Mouse (Mus musculus) cortical plate, adult 2 months (tissue): Measurements from ENCODE around the gene Commd6. TPM values are rescaled to one million over a fixed set of nuclear protein-coding genes. Genes with fewer than 3 reads are reported as not detected.
"Not testable (repeated sequence)": the region's sequence is repeated elsewhere in the genome, so short reads cannot be mapped to it uniquely, and the experiment has no call there.

Experiments used
- H3K27ac ChIP-seq: fragments of 200-500 bp; 2 replicates; pipeline ENCODE4 v1.5.1; 2012; ENCODE audit warnings: low read length, control low read depth, inconsistent platforms; ENCODE audit not compliant: insufficient read depth
- H3K4me1 ChIP-seq: fragments of 200-500 bp; 2 replicates; pipeline ENCODE4 v1.6.1; 2011; ENCODE audit warnings: low read length; ENCODE audit not compliant: control insufficient read depth, insufficient read depth
- H3K4me3 ChIP-seq: fragments of 200-500 bp; 2 replicates; pipeline ENCODE4 v1.5.1; 2011; ENCODE audit warnings: mild to moderate bottlenecking, low read length, control low read depth; ENCODE audit not compliant: insufficient read depth
- CTCF ChIP-seq: fragments of 200-500 bp; IDR thresholded peaks from 2 replicates; pipeline ENCODE4 v1.5.1; 2011; ENCODE audit warnings: mild to moderate bottlenecking, control low read depth, low read length; ENCODE audit not compliant: insufficient read depth; ENCODE audit errors: extremely low read depth
- POLR2A ChIP-seq: fragments of 200-500 bp; IDR thresholded peaks from 2 replicates; pipeline ENCODE4 v1.6.1; 2011; ENCODE audit warnings: mild to moderate bottlenecking, low read length, control low read depth; ENCODE audit not compliant: insufficient read depth; ENCODE audit errors: extremely low read depth
- polyA plus RNA-seq: library from polyadenylated mRNA; depleted of rRNA; stranded (reverse); fragments of >200 nt; gene quantifications from 2 replicates; pipeline ENCODE4 v1.2.3, GENCODE M21; 2012; rRNA removed

The Commd6 gene
- polyA plus RNA-seq, 1 experiment, result 64.5 TPM

DNA sequence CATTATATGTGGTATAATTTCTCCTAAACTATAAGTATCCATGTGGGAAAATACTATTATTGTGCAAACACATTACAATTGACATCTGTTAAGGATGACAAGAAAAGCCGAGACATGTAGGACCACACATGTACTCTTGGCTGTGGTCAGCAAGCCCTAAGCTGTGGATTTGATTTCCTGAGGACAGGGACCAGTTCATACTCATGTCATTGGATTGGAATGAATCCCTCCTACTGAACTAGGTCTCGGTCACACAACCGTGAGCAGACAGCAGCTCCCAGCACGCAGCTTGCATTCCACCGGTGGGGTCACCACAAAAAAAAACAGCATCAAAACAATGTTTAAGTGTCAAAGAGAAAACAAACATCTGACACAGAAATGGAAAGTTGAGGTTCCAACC lies 46.5 kb downstream of the Commd6 start:
- Histone ChIP-seq H3K4me1 (no peaks in the 10 kb centered on the region), H3K4me3 (no peak overlapping the region), H3K27ac (no peak overlapping the region)
- TF ChIP-seq POLR2A (no peak), CTCF (no peak)

DNA sequence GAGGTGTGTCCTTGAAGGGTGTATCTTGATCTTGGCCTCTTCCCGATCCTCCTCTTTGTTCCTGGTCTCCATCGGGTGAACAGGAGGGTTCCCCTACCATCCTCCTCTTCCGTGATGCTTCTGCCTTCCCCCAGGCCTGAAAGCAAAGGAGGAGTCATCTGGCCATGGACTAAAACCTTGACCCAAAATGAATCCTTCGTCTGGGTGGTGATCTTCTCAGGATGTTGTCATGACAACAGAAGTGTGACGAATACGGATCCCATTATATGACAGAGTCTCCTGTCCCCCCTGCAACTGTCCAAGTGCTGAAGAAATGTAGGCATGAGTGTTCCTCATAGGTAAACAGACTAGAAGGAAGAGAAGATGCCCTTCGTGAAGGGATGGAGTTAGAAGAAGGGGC lies 47.1 kb downstream of the Commd6 start:
- no peak overlapping the region for H3K4me3 ChIP-seq
- TF ChIP-seq POLR2A (no peak), CTCF (no peak)
- H3K4me1 ChIP-seq, result no peaks in the 10 kb centered on the region
- H3K27ac ChIP-seq, result no peak overlapping the region

DNA sequence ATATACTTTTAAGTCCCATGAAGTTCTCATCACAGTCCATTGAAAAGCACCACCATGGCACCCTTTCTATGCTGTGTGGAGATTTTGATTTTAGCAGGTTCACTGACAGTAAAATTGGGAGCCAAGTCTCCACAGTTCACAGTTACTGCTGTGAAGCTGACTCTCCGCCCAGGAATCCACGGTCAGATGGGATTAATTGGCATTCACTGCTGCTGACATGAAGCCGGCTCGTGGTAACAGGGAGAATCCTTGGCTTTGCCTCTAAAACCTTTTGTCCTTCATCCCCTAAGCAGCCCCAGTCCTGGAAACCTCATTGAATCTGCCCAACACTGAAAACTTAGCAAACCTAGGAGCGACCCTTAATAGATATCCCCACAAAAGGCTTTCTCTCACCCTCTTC lies 49.4 kb downstream of the Commd6 start:
- Histone ChIP-seq H3K4me3 (no peak overlapping the region), H3K27ac (no peak overlapping the region), H3K4me1 (no peaks in the 10 kb centered on the region)
- TF ChIP-seq CTCF (no peak), POLR2A (no peak)

DNA sequence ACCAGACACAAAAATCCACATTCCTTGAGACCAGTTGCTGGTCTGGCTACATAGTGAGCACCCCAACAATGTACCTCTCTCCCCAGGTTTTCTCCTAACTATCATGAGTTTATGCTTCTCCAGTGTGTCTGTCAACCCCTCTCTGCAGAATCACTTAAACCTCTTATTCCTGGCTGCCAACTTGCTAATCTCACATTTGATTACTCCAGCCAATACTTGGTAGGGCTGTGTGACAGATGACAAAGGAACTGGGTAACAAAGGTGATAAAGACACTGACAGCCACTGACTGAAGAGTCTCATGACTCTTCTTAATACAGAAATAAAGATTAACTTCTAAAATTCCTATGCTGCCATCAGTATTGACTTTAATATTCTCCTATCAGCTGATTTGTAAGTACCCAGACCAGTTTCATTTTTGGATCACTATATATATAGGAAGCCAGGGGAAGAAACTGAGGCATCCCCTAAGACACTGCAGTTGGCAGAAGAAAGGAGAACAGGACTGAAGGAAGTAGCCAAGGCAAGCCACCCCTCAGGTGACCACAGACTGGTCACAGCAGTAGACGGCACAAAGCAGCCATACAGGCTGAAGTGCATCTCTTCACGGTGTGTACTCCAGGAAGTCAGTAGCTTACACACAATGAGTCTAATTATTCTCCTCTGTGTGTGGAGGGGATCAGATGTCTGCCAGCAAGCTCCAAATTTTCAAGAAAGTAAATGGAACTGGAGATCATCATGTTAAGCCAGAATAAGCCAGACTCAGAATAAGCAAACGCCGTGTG lies 52.1 kb downstream of the Commd6 start:
- H3K4me3 ChIP-seq, H3K27ac ChIP-seq, H3K4me1 ChIP-seq: not testable (repeated sequence)

DNA sequence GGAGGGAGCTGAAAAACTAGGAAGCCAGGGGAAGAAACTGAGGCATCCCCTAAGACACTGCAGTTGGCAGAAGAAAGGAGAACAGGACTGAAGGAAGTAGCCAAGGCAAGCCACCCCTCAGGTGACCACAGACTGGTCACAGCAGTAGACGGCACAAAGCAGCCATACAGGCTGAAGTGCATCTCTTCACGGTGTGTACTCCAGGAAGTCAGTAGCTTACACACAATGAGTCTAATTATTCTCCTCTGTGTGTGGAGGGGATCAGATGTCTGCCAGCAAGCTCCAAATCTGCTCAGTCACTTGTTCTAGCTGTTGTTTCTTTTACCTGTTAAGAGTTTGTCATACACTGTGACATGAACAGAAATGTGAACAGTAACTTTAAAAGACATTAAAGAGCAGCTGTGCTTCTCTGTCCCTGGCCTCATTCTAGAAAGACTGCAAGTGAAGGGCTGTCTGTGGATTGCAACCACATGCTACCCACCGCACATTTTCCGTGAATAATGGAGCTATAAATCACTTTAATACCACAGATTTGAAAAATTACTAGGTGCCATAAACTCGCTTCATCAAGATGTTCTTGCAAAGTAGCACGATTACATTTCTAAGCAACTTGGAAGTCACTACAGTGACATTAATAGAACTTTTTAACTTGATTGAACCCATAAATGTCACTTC lies 53.0 kb downstream of the Commd6 start:
- H3K4me1 ChIP-seq, H3K27ac ChIP-seq, H3K4me3 ChIP-seq: not testable (repeated sequence)

DNA sequence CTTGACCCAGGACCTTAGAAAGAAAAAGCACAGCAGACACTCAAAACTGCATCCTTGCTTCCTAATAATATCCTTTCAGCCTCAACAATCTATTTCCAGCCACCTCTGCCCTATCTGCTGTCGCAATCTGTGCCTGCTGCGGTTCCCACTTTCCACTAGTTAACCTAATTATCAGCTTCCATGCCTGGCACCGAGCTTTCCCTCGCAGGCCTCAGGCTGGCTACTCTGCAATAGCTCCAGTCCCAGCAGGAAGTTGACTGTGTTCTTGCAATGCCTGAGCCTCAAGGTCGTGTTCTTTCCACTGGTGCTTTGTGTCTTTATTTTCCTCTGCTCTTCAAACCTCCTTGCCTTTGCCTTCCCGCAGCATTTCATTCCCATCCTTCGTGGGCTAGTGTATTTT lies 54.4 kb downstream of the Commd6 start:
- Histone ChIP-seq H3K27ac (no peak overlapping the region), H3K4me1 (no peaks in the 10 kb centered on the region), H3K4me3 (no peak overlapping the region)
- no peak for TF ChIP-seq POLR2A
- no peak for TF ChIP-seq CTCF

Other genes starting within 250 kb of the Commd6 start
- 6.5 and 8.1 TPM in 2 replicates for gene Tbc1d4, start 31.5 kb downstream of the Commd6 start, polyA plus RNA-seq
- 51.4 and 52.3 TPM in 2 replicates for gene Uchl3, start 13.3 kb upstream of the Commd6 start, polyA plus RNA-seq
- gene Gm9922, start 89.1 kb upstream of the Commd6 start, polyA plus RNA-seq, result 0.35 TPM in 1 of 2 replicates, not detected in the other
- gene Lmo7, start 89.3 kb upstream of the Commd6 start, polyA plus RNA-seq, result 30.9 and 33.7 TPM in 2 replicates